ENCODE assay signal across 8 mouse cellular contexts in genomic region chr7:31055354-31055824, GRCm38 (mm10). TPM values are rescaled to one million over a fixed set of nuclear protein-coding genes. Genes with fewer than 3 reads are reported as not detected.
DNase-seq lines count a peak whose midpoint lies in the region; ATAC-seq and TF ChIP-seq lines count a peak whose summit lies in the region.

No protein-coding gene starts in this region.

- H3K27me3 ChIP-seq in heart, embryonic 15.5 days: peaks cover 30% of the 10 kb centered on the region

- ATAC-seq in heart, embryonic 15.5 days (replicated peaks; ENCODE audit: insufficient number of reproducible peaks, insufficient read depth, low FRiP score, low read depth): peak; percentile 89

- H3K4me1 ChIP-seq in cortical plate, adult 2 months (ENCODE audit: control insufficient read depth, insufficient read depth, low read length): no peaks in the 10 kb centered on the region
- H3K4me1 ChIP-seq in heart, embryonic 15.5 days (replicated peaks): peaks cover 60% of the 10 kb centered on the region

- H3K27ac ChIP-seq in cortical plate, adult 2 months (ENCODE audit: insufficient read depth, low read length): peak overlapping the region; percentile 38
- H3K27ac ChIP-seq in heart, embryonic 15.5 days: peak overlapping the region; percentile 97

- no peaks in the 10 kb centered on the region for H3K9me3 ChIP-seq in heart, embryonic 15.5 days (replicated peaks)

- peak overlapping the region; percentile 7; the same call in 1 of the 2 replicates for H3K4me3 ChIP-seq in cortical plate, adult 2 months (ENCODE audit: insufficient read depth, low read length)
- peak overlapping the region; percentile 57 for H3K4me3 ChIP-seq in heart, embryonic 15.5 days

- TF ChIP-seq CTCF in cortical plate, adult 2 months (IDR thresholded peaks at IDR 0.05; ENCODE audit: extremely low read depth, insufficient read depth, low read length): no peak

- H3K36me3 ChIP-seq in heart, embryonic 15.5 days: no peaks in the 10 kb centered on the region

- H3K9ac ChIP-seq in heart, embryonic 15.5 days: peak overlapping the region; percentile 65

- 9% methylated on average over 10 of the region's 10 CpGs for WGBS in heart, embryonic 15.5 days

- peak; percentile 47 to 58 for DNase-seq in layer of hippocampus, postnatal 14 days (ENCODE audit: low spot score in 2 of 2)
- DNase-seq in layer of hippocampus, adult 9-11 months: no peak
- peak; percentile 87 for DNase-seq in kidney, postnatal 14 days
- peak; percentile 73 for DNase-seq in lung, postnatal 36 days
- peak; percentile 84 for DNase-seq in urinary bladder, postnatal 14 days (ENCODE audit: low spot score)
- no peak for DNase-seq in T-cell, adult 2 months (ENCODE audit: low spot score)

- no peak for TF ChIP-seq POLR2A in cortical plate, adult 2 months (IDR thresholded peaks at IDR 0.05; ENCODE audit: extremely low read depth, insufficient read depth, low read length)

- H3K4me2 ChIP-seq in heart, embryonic 15.5 days: peak overlapping the region; percentile 66

RNA-seq across cellular contexts. Expression of gene Fxyd1, which starts 1.6 kb away (rescaled TPM):
- total RNA-seq in layer of hippocampus, postnatal 14 days (2021): 100 to 1,000 TPM in 1 of 2 experiments, 10 to 100 TPM in 1; 62.6 to 118 TPM
- polyA plus RNA-seq in cortical plate, adult 2 months (2012; rRNA removed): 141 and 156 TPM in 2 replicates
- 950 and 1,236 TPM in 2 replicates for polyA plus RNA-seq in heart, embryonic 15.5 days (2015; fragmentation: Nextera tagmentation; extraction: Ambion mirVana)

RNA-seq across cellular contexts. Expression of gene Lgi4, which starts 3.8 kb away (rescaled TPM):
- 10 to 100 TPM; 21.8 to 23.3 TPM for total RNA-seq in layer of hippocampus, postnatal 14 days (2021)
- polyA plus RNA-seq in cortical plate, adult 2 months (2012; rRNA removed): 35.6 and 37.5 TPM in 2 replicates
- 0.25 and 0.39 TPM in 2 replicates for polyA plus RNA-seq in heart, embryonic 15.5 days (2015; fragmentation: Nextera tagmentation; extraction: Ambion mirVana)

RNA-seq across cellular contexts. Expression of gene Fxyd7, which starts 4.1 kb away (rescaled TPM):
- total RNA-seq in layer of hippocampus, postnatal 14 days (2021): 100 to 1,000 TPM; 333 to 341 TPM
- 378 and 426 TPM in 2 replicates for polyA plus RNA-seq in cortical plate, adult 2 months (2012; rRNA removed)
- polyA plus RNA-seq in heart, embryonic 15.5 days (2015; fragmentation: Nextera tagmentation; extraction: Ambion mirVana): 1.1 and 2.7 TPM in 2 replicates

RNA-seq across cellular contexts. Expression of gene Fxyd5, which starts 13.1 kb away (rescaled TPM):
- total RNA-seq in layer of hippocampus, postnatal 14 days (2021): 10 to 100 TPM; 32.1 to 32.4 TPM
- polyA plus RNA-seq in cortical plate, adult 2 months (2012; rRNA removed): 52.7 and 62.8 TPM in 2 replicates
- 39.1 and 47.0 TPM in 2 replicates for polyA plus RNA-seq in heart, embryonic 15.5 days (2015; fragmentation: Nextera tagmentation; extraction: Ambion mirVana)

RNA-seq across cellular contexts. Expression of gene Fxyd3, which starts 21.1 kb away (rescaled TPM):
- under 1 TPM; 0.55 to 0.72 TPM for total RNA-seq in layer of hippocampus, postnatal 14 days (2021)
- 0.59 and 1.0 TPM in 2 replicates for polyA plus RNA-seq in cortical plate, adult 2 months (2012; rRNA removed)
- 2.6 and 15.2 TPM in 2 replicates for polyA plus RNA-seq in heart, embryonic 15.5 days (2015; fragmentation: Nextera tagmentation; extraction: Ambion mirVana)

Comparison
In these comparisons a context has a peak if more than half of its experiments do, and no peak if none do; other contexts are left out.
1. DNase-seq: peak in layer of hippocampus, postnatal 14 days (2 of 2), kidney, postnatal 14 days (single experiment), lung, postnatal 36 days (single experiment) and urinary bladder, postnatal 14 days (single experiment); none in layer of hippocampus, adult 9-11 months (single experiment) and T-cell, adult 2 months (single experiment).
2. RNA of gene Lgi4, which starts 3.8 kb away (polyA plus RNA-seq): 35.6 to 37.5 TPM in cortical plate, adult 2 months; 0.25 to 0.39 TPM in heart, embryonic 15.5 days; every median in the first group is over 10 times any median in the second.
3. RNA of gene Fxyd7, which starts 4.1 kb away (polyA plus RNA-seq): 378 to 426 TPM in cortical plate, adult 2 months; 1.1 to 2.7 TPM in heart, embryonic 15.5 days; every median in the first group is over 100 times any median in the second.